Mouse (Mus musculus) cortical plate, adult 2 months (tissue): ENCODE data around the gene A530016L24Rik. TPM values are rescaled to one million over a fixed set of nuclear protein-coding genes. Genes with fewer than 3 reads are reported as not detected.

Source experiments
- H3K27ac ChIP-seq: fragments of 200-500 bp; 2 replicates; pipeline ENCODE4 v1.5.1; 2012; ENCODE audit warnings: low read length, control low read depth, inconsistent platforms; ENCODE audit not compliant: insufficient read depth
- H3K4me1 ChIP-seq: fragments of 200-500 bp; 2 replicates; pipeline ENCODE4 v1.6.1; 2011; ENCODE audit warnings: low read length; ENCODE audit not compliant: control insufficient read depth, insufficient read depth
- H3K4me3 ChIP-seq: fragments of 200-500 bp; 2 replicates; pipeline ENCODE4 v1.5.1; 2011; ENCODE audit warnings: mild to moderate bottlenecking, low read length, control low read depth; ENCODE audit not compliant: insufficient read depth
- CTCF ChIP-seq: fragments of 200-500 bp; IDR thresholded peaks from 2 replicates; pipeline ENCODE4 v1.5.1; 2011; ENCODE audit warnings: mild to moderate bottlenecking, control low read depth, low read length; ENCODE audit not compliant: insufficient read depth; ENCODE audit errors: extremely low read depth
- POLR2A ChIP-seq: fragments of 200-500 bp; IDR thresholded peaks from 2 replicates; pipeline ENCODE4 v1.6.1; 2011; ENCODE audit warnings: mild to moderate bottlenecking, low read length, control low read depth; ENCODE audit not compliant: insufficient read depth; ENCODE audit errors: extremely low read depth
- polyA plus RNA-seq: library from polyadenylated mRNA; depleted of rRNA; stranded (reverse); fragments of >200 nt; gene quantifications from 2 replicates; pipeline ENCODE4 v1.2.3, GENCODE M21; 2012; rRNA removed

Gene A530016L24Rik
- polyA plus RNA-seq, 1 experiment, result not detected

- Histone ChIP-seq H3K4me3 (no peak overlapping the region), H3K4me1 (peaks cover 2% of the 10 kb centered on the region), H3K27ac (no peak overlapping the region)
- TF ChIP-seq CTCF (no peak), POLR2A (no peak)
These were observed 54.7 kb downstream of the A530016L24Rik start for GRCm38 (mm10) chr12:112543941-112544340.

GRCm38 (mm10) chr12:112544946-112545701, 55.9 kb downstream of the A530016L24Rik start:
- H3K4me1 ChIP-seq, result peaks cover 2% of the 10 kb centered on the region
- H3K4me3 ChIP-seq, result no peak overlapping the region
- H3K27ac ChIP-seq, result no peak overlapping the region
- TF ChIP-seq POLR2A (no peak), CTCF (no peak)

- TF ChIP-seq POLR2A (no peak), CTCF (no peak)
- H3K27ac ChIP-seq, result no peak overlapping the region
- H3K4me1 ChIP-seq, result peaks cover 2% of the 10 kb centered on the region
- no peak overlapping the region for H3K4me3 ChIP-seq
These were observed 56.9 kb downstream of the A530016L24Rik start for GRCm38 (mm10) chr12:112546110-112546509.

DNA sequence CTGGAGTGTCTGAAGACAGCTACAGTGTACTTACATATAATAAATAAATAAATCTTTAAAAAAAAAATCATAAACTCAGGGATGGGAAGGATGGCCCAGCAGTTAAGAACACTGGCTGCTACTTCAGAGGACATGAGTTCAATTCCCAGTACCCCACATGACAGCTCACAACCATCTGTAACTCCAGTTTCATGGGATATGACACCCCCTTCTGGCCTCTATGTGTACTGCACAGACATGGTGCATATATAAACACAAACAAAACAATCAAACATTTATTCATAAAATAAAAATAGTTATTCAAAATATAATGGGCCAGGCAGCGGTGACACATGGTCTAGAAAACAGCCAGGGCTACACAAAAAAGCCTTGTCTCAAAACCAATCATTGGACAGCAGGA, 60.0 kb downstream of the A530016L24Rik start:
- Histone ChIP-seq H3K4me3 (no peak overlapping the region), H3K27ac (no peak overlapping the region), H3K4me1 (no peaks in the 10 kb centered on the region)
- TF ChIP-seq POLR2A (no peak), CTCF (no peak)

Other genes starting within 250 kb of the A530016L24Rik start
- gene Tmem179, start 27.3 kb downstream of the A530016L24Rik start, polyA plus RNA-seq, result 140 and 145 TPM in 2 replicates
- 104 and 122 TPM in 2 replicates for gene Inf2, start 99.3 kb downstream of the A530016L24Rik start, polyA plus RNA-seq
- 38.0 and 44.6 TPM in 2 replicates for gene Adssl1, start 130.6 kb downstream of the A530016L24Rik start, polyA plus RNA-seq
- 25.6 and 29.3 TPM in 2 replicates for gene Siva1, start 155.2 kb downstream of the A530016L24Rik start, polyA plus RNA-seq
- gene Akt1, start 185.4 kb downstream of the A530016L24Rik start, polyA plus RNA-seq, result 168 and 178 TPM in 2 replicates
- 1.3 and 1.7 TPM in 2 replicates for gene Zbtb42, start 189.4 kb downstream of the A530016L24Rik start, polyA plus RNA-seq
- gene Cep170b, start 231.0 kb downstream of the A530016L24Rik start, polyA plus RNA-seq, result 129 and 131 TPM in 2 replicates